Comparison of ENCODE assay signal across 14 mouse cellular contexts in the genomic region with DNA sequence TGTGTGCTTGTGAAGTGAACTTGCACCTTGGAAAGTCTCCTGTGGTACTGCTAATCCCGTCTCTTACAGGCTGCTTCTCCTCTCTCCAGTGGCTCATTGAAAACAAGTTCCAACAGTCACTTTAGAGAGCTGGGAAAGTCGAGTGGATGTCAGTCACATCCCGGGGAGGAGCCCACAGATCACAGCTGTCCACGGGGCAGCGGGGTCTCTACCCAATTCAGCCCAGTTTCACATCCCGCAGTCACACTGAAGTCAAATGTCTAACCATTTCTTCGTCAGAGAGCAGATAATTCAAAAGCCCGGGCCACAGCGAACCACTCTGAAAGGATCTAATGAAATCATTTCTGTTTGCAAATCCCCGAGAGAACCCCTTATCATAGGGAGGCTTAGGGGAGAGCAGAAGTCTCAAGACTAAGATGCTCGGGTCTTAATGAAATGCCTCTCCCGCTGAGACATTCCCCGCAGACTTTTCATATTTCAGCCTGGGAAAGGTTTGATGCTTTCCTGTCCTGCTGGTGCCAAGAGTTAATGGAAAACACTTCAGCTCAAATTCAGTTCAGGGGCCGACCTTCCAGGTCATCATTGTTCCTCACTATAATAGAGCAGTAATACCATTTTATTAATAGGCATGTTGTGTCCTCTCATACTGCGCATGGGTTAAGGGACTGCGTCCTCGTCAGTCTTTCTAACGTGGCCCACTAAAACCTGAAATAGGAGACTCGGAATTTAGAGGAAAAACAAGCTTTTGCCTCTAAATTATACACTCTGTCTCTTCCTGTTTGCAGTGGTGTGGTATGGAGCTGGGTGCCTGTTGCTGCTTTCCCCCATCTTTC. TPM values are rescaled to one million over a fixed set of nuclear protein-coding genes. Genes with fewer than 3 reads are reported as not detected.
DNase-seq lines count a peak whose midpoint lies in the region; ATAC-seq and TF ChIP-seq lines count a peak whose summit lies in the region.
"Had no signal": no experiment of that assay in that cellular context is flagged by ENCODE, and none has a peak within 500 bp of the region (broad histone marks: within the 10 kb centered on the region; RNA-seq: fewer than 3 reads in every experiment).

No protein-coding gene starts in this region.

- no peak overlapping the region; the same call in 1 of the 2 replicates for H3K9ac ChIP-seq in embryonic facial prominence, embryonic 11.5 days (replicated peaks; ENCODE audit: low read length)
- H3K9ac ChIP-seq in hindbrain, embryonic 11.5 days (ENCODE audit: low read depth, low read length) = no peak overlapping the region
- H3K9ac ChIP-seq in midbrain, embryonic 11.5 days (ENCODE audit: low read length) = no peak overlapping the region
- H3K9ac ChIP-seq: liver, embryonic 15.5 days had no signal

- ATAC-seq in embryonic facial prominence, embryonic 11.5 days (replicated peaks; ENCODE audit: insufficient number of reproducible peaks, low FRiP score, low TSS enrichment, low read depth) = no peak
- 0 out of 2 replicates have a peak, but pooled peaks have one; percentile 40 for ATAC-seq in hindbrain, embryonic 11.5 days (ENCODE audit: low FRiP score)
- ATAC-seq in midbrain, embryonic 11.5 days (ENCODE audit: low FRiP score) = peak; percentile 83
- ATAC-seq in megakaryocyte-erythroid progenitor cell, adult 5-6 weeks (replicated peaks; ENCODE audit: low FRiP score, low TSS enrichment, poor library complexity, severe bottlenecking) = no peak

- H3K9me3 ChIP-seq in embryonic facial prominence, embryonic 11.5 days (replicated peaks; ENCODE audit: control insufficient read depth, low read length) = peaks cover 2% of the 10 kb centered on the region; the same call in 1 of the 2 replicates
- H3K9me3 ChIP-seq in hindbrain, embryonic 11.5 days (ENCODE audit: control insufficient read depth, low read length) = peaks cover 10% of the 10 kb centered on the region; the same call in 1 of the 2 replicates
- peaks cover 20% of the 10 kb centered on the region for H3K9me3 ChIP-seq in midbrain, embryonic 11.5 days (ENCODE audit: control insufficient read depth, low read length)
- H3K9me3 ChIP-seq: liver, embryonic 15.5 days had no signal

- WGBS in embryonic facial prominence, embryonic 11.5 days = 19% methylated on average over 19 of the region's 19 CpGs
- 27% methylated on average over 19 of the region's 19 CpGs for WGBS in hindbrain, embryonic 11.5 days
- 12% methylated on average over 19 of the region's 19 CpGs for WGBS in midbrain, embryonic 11.5 days

- peak overlapping the region; percentile 15; the same call in 1 of the 2 replicates for H3K4me3 ChIP-seq in gastrocnemius, adult 2 months
- no peak overlapping the region for H3K4me3 ChIP-seq in embryonic facial prominence, embryonic 11.5 days (ENCODE audit: low read depth, low read length)
- no peak overlapping the region for H3K4me3 ChIP-seq in hindbrain, embryonic 11.5 days (ENCODE audit: low read depth, low read length)
- no peak overlapping the region for H3K4me3 ChIP-seq in midbrain, embryonic 11.5 days (ENCODE audit: low read depth, low read length)
- H3K4me3 ChIP-seq: liver, embryonic 15.5 days had no signal

- H3K4me2 ChIP-seq in embryonic facial prominence, embryonic 11.5 days (ENCODE audit: low read depth, low read length) = 0 out of 2 replicates have a peak overlapping the region, but pooled peaks have one; percentile 14
- H3K4me2 ChIP-seq in hindbrain, embryonic 11.5 days (replicated peaks; ENCODE audit: low read depth, low read length) = no peak overlapping the region
- peak overlapping the region; percentile 3; the same call in 1 of the 2 replicates for H3K4me2 ChIP-seq in midbrain, embryonic 11.5 days
- H3K4me2 ChIP-seq: liver, embryonic 15.5 days had no signal

- TF ChIP-seq CTCF in gastrocnemius, adult 2 months (IDR thresholded peaks at IDR 0.05) = no peak

- no peak overlapping the region for H3K27ac ChIP-seq in gastrocnemius, adult 2 months
- 0 out of 2 replicates have a peak overlapping the region, but pooled peaks have one; percentile 10 for H3K27ac ChIP-seq in embryonic facial prominence, embryonic 11.5 days (replicated peaks; ENCODE audit: low read depth, low read length)
- 0 out of 2 replicates have a peak overlapping the region, but pooled peaks have one; percentile 30 for H3K27ac ChIP-seq in hindbrain, embryonic 11.5 days (ENCODE audit: low read depth, low read length)
- H3K27ac ChIP-seq in midbrain, embryonic 11.5 days (ENCODE audit: low read depth, low read length) = peak overlapping the region; percentile 32; the same call in 1 of the 2 replicates
- H3K27ac ChIP-seq: liver, embryonic 15.5 days had no signal

- no peaks in the 10 kb centered on the region; the same call in 1 of the 2 replicates for H3K4me1 ChIP-seq in embryonic facial prominence, embryonic 11.5 days (ENCODE audit: control insufficient read depth, insufficient read depth, low read length)
- no peaks in the 10 kb centered on the region for H3K4me1 ChIP-seq in hindbrain, embryonic 11.5 days (replicated peaks; ENCODE audit: control insufficient read depth, insufficient read depth, low read length)
- H3K4me1 ChIP-seq in midbrain, embryonic 11.5 days (ENCODE audit: control insufficient read depth, insufficient read depth, low read length) = peaks cover 6% of the 10 kb centered on the region; the same call in 1 of the 2 replicates
- H3K4me1 ChIP-seq: liver, embryonic 15.5 days had no signal

- no peaks in the 10 kb centered on the region for H3K27me3 ChIP-seq in embryonic facial prominence, embryonic 11.5 days (ENCODE audit: control insufficient read depth, insufficient read depth, low read length)
- H3K27me3 ChIP-seq in hindbrain, embryonic 11.5 days (ENCODE audit: control insufficient read depth, insufficient read depth, low read length) = no peaks in the 10 kb centered on the region
- no peaks in the 10 kb centered on the region for H3K27me3 ChIP-seq in midbrain, embryonic 11.5 days (ENCODE audit: control insufficient read depth, insufficient read depth, low read length)
- H3K27me3 ChIP-seq: liver, embryonic 15.5 days had no signal

- DNase-seq in gastrocnemius, adult 2 months = no peak
- DNase-seq in gastrocnemius, postnatal 25 days = no peak
- no peak for DNase-seq in embryonic facial prominence, embryonic 11.5 days (ENCODE audit: low spot score)
- DNase-seq in hindbrain, embryonic 11.5 days (ENCODE audit: low spot score) = peak; percentile 38
- peak; percentile 91 for DNase-seq in midbrain, embryonic 11.5 days (ENCODE audit: low spot score, missing footprints)
- DNase-seq in right cerebral cortex, adult 2 months (ENCODE audit: low spot score in 2 of 2) = no peak
- DNase-seq in frontal cortex, postnatal 36 days (ENCODE audit: low spot score in 2 of 2) = no peak
- DNase-seq: gastrocnemius, postnatal 36 days; layer of hippocampus, postnatal 36 days; thymus, postnatal 14 days had no signal

- intact Hi-C loops in gastrocnemius, adult 2 months (cut with DNase I) = no loop called here

- no peaks in the 10 kb centered on the region for H3K36me3 ChIP-seq in embryonic facial prominence, embryonic 11.5 days (replicated peaks; ENCODE audit: control insufficient read depth, insufficient read depth, low read depth, low read length)
- H3K36me3 ChIP-seq in hindbrain, embryonic 11.5 days (ENCODE audit: control insufficient read depth, insufficient read depth, low read length) = no peaks in the 10 kb centered on the region
- H3K36me3 ChIP-seq in midbrain, embryonic 11.5 days (ENCODE audit: control insufficient read depth, insufficient read depth, low read length) = no peaks in the 10 kb centered on the region
- H3K36me3 ChIP-seq: liver, embryonic 15.5 days had no signal

RNA-seq across cellular contexts. Expression of a gene that starts 20.7 kb away (rescaled TPM):
- 10 to 100 TPM; 11.2 to 18.6 TPM for total RNA-seq in gastrocnemius, adult 2 months (2021)
- total RNA-seq in gastrocnemius, postnatal 25 days (2021) = 10 to 100 TPM; 15.3 to 17.6 TPM
- 151 and 157 TPM in 2 replicates for polyA plus RNA-seq in embryonic facial prominence, embryonic 11.5 days (2014; fragmentation: Nextera tagmentation; extraction: Ambion mirVana)
- 106 and 124 TPM in 2 replicates for polyA plus RNA-seq in hindbrain, embryonic 11.5 days (2014; fragmentation: Nextera tagmentation; extraction: Ambion mirVana)
- 87.2 and 103 TPM in 2 replicates for polyA plus RNA-seq in midbrain, embryonic 11.5 days (2014; fragmentation: Nextera tagmentation; extraction: Ambion mirVana)
- not detected in 2 replicates for total RNA-seq in megakaryocyte-erythroid progenitor cell, adult 5-6 weeks (2014; fragmentation: Nextera tagmentation)
- total RNA-seq in megakaryocyte-erythroid progenitor cell, adult 5-6 weeks (2017) = not detected in 2 replicates
- total RNA-seq: megakaryocyte progenitor cell, adult 5-6 weeks; MEL had no signal

Comparison
In these comparisons a context has a peak if more than half of its experiments do, and no peak if none do; other contexts are left out.
1. DNase-seq: peak in hindbrain, embryonic 11.5 days (single experiment) and midbrain, embryonic 11.5 days (single experiment); none in gastrocnemius, adult 2 months (single experiment), gastrocnemius, postnatal 25 days (single experiment), embryonic facial prominence, embryonic 11.5 days (single experiment), right cerebral cortex, adult 2 months (0 of 2) and frontal cortex, postnatal 36 days (0 of 2).
2. ATAC-seq: peak in hindbrain, embryonic 11.5 days (single experiment) and midbrain, embryonic 11.5 days (single experiment); none in embryonic facial prominence, embryonic 11.5 days (single experiment) and megakaryocyte-erythroid progenitor cell, adult 5-6 weeks (single experiment).
3. RNA of a gene that starts 20.7 kb away (total RNA-seq): 11.2 to 18.6 TPM in gastrocnemius, adult 2 months and 15.3 to 17.6 TPM in gastrocnemius, postnatal 25 days; not detected in megakaryocyte-erythroid progenitor cell, adult 5-6 weeks; every median in the first group is over 10 times any median in the second.